Mouse (Mus musculus): ENCODE data around the gene Tmc5.

- TF ChIP-seq POLR2A (IDR thresholded peaks at IDR 0.05; ENCODE audit: control insufficient read depth, extremely low read depth, insufficient read depth, low read length, poor library complexity), result no peak
- TF ChIP-seq CTCF (IDR thresholded peaks at IDR 0.05; ENCODE audit: borderline replicate concordance, control insufficient read depth, extremely low read depth, insufficient read depth, low read length, poor library complexity), result peak; percentile 46; the same call in 1 of the 2 replicates
Measured at GRCm38 (mm10) chr7:118688199-118688598, 91.1 kb downstream of the Tmc5 start.
